Mouse (Mus musculus): ENCODE measurements around the gene Fbxl13. TPM values are rescaled to one million over a fixed set of nuclear protein-coding genes. Genes with fewer than 3 reads are reported as not detected.
"Not testable (repeated sequence)": the region's sequence is repeated elsewhere in the genome, so short reads cannot be mapped to it uniquely, and the experiment has no call there.

The Fbxl13 gene
- total and polyA plus RNA-seq, 3 experiments = 0.14 to 0.30 (median 0.19) TPM

GRCm38 (mm10) chr5:21599961-21600360, 45.5 kb downstream of the Fbxl13 start:
- Histone ChIP-seq H3K27ac (ENCODE audit: insufficient read depth, low read depth) (no peak overlapping the region; the same call in 1 of the 2 replicates), H3K4me3 (replicated peaks in 1 of 3; ENCODE audit: low read depth in 2 of 3, low read length in 2 of 3, poor library complexity in 1 of 3) (no peak overlapping the region), H3K9me3 (replicated peaks; ENCODE audit: low read length) (no peaks in the 10 kb centered on the region), H3K36me3 (replicated peaks in 1 of 2; ENCODE audit: control insufficient read depth in 1 of 2, insufficient read depth in 1 of 2, low read length in 1 of 2) (no peaks in the 10 kb centered on the region), H3K79me2 (replicated peaks; ENCODE audit: control insufficient read depth, extremely low read depth, insufficient read depth, poor library complexity, severe bottlenecking) (no peaks in the 10 kb centered on the region), H3K4me1 (ENCODE audit: control insufficient read depth in 1 of 2, insufficient read depth in 2 of 2) (0 out of 4 replicates have a peak, but pooled peaks cover 0 to 3% of the 10 kb centered on the region in 2 experiments), H3K9ac (ENCODE audit: insufficient read depth, low read depth) (no peak overlapping the region), H3K4me2 (ENCODE audit: insufficient read depth, low read depth, poor library complexity, severe bottlenecking) (no peak overlapping the region), H3K27me3 (replicated peaks) (no peaks in the 10 kb centered on the region)
- dilution Hi-C loops (cut with MboI; ENCODE audit: extremely low pct_ligation_motif_present, extremely low pct_unique_long_range_greater_than_20kb, low sequenced_read_pairs) (no loop called here), in situ Hi-C loops (cut with MboI; ENCODE audit: low pct_ligation_motif_present, low pct_unique_long_range_greater_than_20kb, low sequenced_read_pairs) (loop anchor here (10.0 kb wide), 1 partner anchor 315 kb away; no protein-coding TSS in a partner anchor)
- TF ChIP-seq PAX5 (IDR thresholded peaks at IDR 0.05; ENCODE audit: low read length) (no peak), IRF4 (IDR thresholded peaks at IDR 0.05; ENCODE audit: low read depth, low read length) (no peak), MAZ (IDR thresholded peaks at IDR 0.05; ENCODE audit: low read depth, low read length) (no peak), SIN3A (IDR thresholded peaks at IDR 0.05; ENCODE audit: low read length) (no peak)
- no peak for DNase-seq (ENCODE audit: extremely low read depth)

GRCm38 (mm10) chr5:21599536-21599935, 45.9 kb downstream of the Fbxl13 start:
- H3K4me3 ChIP-seq (replicated peaks in 1 of 3; ENCODE audit: low read depth in 2 of 3, low read length in 2 of 3, poor library complexity in 1 of 3); H3K27ac ChIP-seq (ENCODE audit: insufficient read depth, low read depth); H3K79me2 ChIP-seq (replicated peaks; ENCODE audit: control insufficient read depth, extremely low read depth, insufficient read depth, poor library complexity, severe bottlenecking); H3K4me2 ChIP-seq (ENCODE audit: insufficient read depth, low read depth, poor library complexity, severe bottlenecking); H3K36me3 ChIP-seq (replicated peaks in 1 of 2; ENCODE audit: control insufficient read depth in 1 of 2, insufficient read depth in 1 of 2, low read length in 1 of 2); H3K4me1 ChIP-seq (ENCODE audit: control insufficient read depth in 1 of 2, insufficient read depth in 2 of 2); H3K9me3 ChIP-seq (replicated peaks; ENCODE audit: low read length); H3K9ac ChIP-seq (ENCODE audit: insufficient read depth, low read depth); DNase-seq (ENCODE audit: extremely low read depth); dilution Hi-C loops (cut with MboI; ENCODE audit: extremely low pct_ligation_motif_present, extremely low pct_unique_long_range_greater_than_20kb, low sequenced_read_pairs); H3K27me3 ChIP-seq (replicated peaks): not testable (repeated sequence)
- in situ Hi-C loops (cut with MboI; ENCODE audit: low pct_ligation_motif_present, low pct_unique_long_range_greater_than_20kb, low sequenced_read_pairs) = loop anchor here (10.0 kb wide), 1 partner anchor 315 kb away; no protein-coding TSS in a partner anchor

DNA sequence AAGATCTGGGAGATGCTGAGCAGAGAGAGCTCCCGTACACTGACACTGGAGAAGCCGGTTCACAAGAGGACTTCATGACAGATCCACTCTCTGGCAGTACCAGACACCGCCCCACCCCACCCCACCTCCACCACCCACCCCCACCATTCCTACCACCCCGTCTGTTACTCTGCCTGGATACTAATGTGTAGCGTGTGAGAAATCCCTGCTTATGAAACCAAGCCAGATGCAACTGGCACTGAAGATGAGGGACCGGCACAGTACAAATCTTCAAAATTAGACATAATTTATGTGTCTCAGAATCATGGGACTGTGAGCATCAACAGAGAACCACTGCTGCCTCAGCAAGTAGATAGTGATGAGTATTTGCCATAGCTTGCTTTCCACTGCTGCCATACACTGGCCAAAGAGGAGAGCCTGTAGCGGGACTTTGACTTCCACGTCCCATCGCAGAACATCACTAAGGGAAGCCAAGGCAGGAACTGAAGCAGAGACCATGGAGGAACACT, 52.2 kb downstream of the Fbxl13 start:
- dilution Hi-C loops (cut with MboI; ENCODE audit: extremely low pct_ligation_motif_present, extremely low pct_unique_long_range_greater_than_20kb, low sequenced_read_pairs) (no loop called here), in situ Hi-C loops (cut with MboI; ENCODE audit: low pct_ligation_motif_present, low pct_unique_long_range_greater_than_20kb, low sequenced_read_pairs) (loop anchor here (10.0 kb wide), 1 partner anchor 308 kb away; no protein-coding TSS in a partner anchor)
- Histone ChIP-seq H3K36me3 (replicated peaks in 1 of 2; ENCODE audit: control insufficient read depth in 1 of 2, insufficient read depth in 1 of 2, low read length in 1 of 2) (no peaks in the 10 kb centered on the region), H3K9me3 (replicated peaks; ENCODE audit: low read length) (no peaks in the 10 kb centered on the region), H3K79me2 (replicated peaks; ENCODE audit: control insufficient read depth, extremely low read depth, insufficient read depth, poor library complexity, severe bottlenecking) (no peaks in the 10 kb centered on the region), H3K9ac (ENCODE audit: insufficient read depth, low read depth) (no peak overlapping the region), H3K4me3 (replicated peaks in 1 of 3; ENCODE audit: low read depth in 2 of 3, low read length in 2 of 3, poor library complexity in 1 of 3) (no peak overlapping the region), H3K4me2 (ENCODE audit: insufficient read depth, low read depth, poor library complexity, severe bottlenecking) (no peak overlapping the region), H3K27me3 (replicated peaks) (no peaks in the 10 kb centered on the region), H3K4me1 (ENCODE audit: control insufficient read depth in 1 of 2, insufficient read depth in 2 of 2) (no peaks in the 10 kb centered on the region), H3K27ac (ENCODE audit: insufficient read depth, low read depth) (no peak overlapping the region)
- DNase-seq (ENCODE audit: extremely low read depth) = no peak
- TF ChIP-seq JUN (IDR thresholded peaks at IDR 0.05; ENCODE audit: insufficient read depth, low read depth, low read length) (no peak), RAD21 (IDR thresholded peaks at IDR 0.05; ENCODE audit: low read depth, low read length) (no peak), E2F4 (IDR thresholded peaks at IDR 0.05; ENCODE audit: insufficient replicate concordance, low read depth, low read length) (no peak), MAX (IDR thresholded peaks at IDR 0.05; ENCODE audit: low read length) (no peak), ETS1 (conservative IDR thresholded peaks at IDR 0.05; ENCODE audit: low read depth, low read length) (no peak), CHD1 (IDR thresholded peaks at IDR 0.05; ENCODE audit: low read depth, low read length) (no peak), EP300 (IDR thresholded peaks at IDR 0.05; ENCODE audit: low read length) (no peak), CTCF (conservative IDR thresholded peaks at IDR 0.05 in 1 of 2, IDR thresholded peaks at IDR 0.05 in 1 of 2; ENCODE audit: low read depth in 2 of 2, low read length in 2 of 2) (no peak), POLR2A (IDR thresholded peaks at IDR 0.05; ENCODE audit: low read depth, low read length) (no peak), GABPA (IDR thresholded peaks at IDR 0.05; ENCODE audit: insufficient replicate concordance, low read depth, low read length) (no peak), KAT2A (IDR thresholded peaks at IDR 0.05; ENCODE audit: insufficient replicate concordance, low read length) (no peak), MAZ (IDR thresholded peaks at IDR 0.05; ENCODE audit: low read depth, low read length) (no peak), CHD2 (IDR thresholded peaks at IDR 0.05; ENCODE audit: low read length) (no peak), MEF2A (IDR thresholded peaks at IDR 0.05; ENCODE audit: borderline replicate concordance, low read depth, low read length) (no peak), HCFC1 (IDR thresholded peaks at IDR 0.05; ENCODE audit: low read depth, low read length) (no peak), BHLHE40 (IDR thresholded peaks at IDR 0.05; ENCODE audit: low read depth, low read length) (no peak), TCF12 (IDR thresholded peaks at IDR 0.05; ENCODE audit: low read depth, low read length) (no peak)

Measured in CH12.LX (cell line).